Mouse (Mus musculus) midbrain, embryonic 10.5 days (tissue): Measurements from ENCODE around the gene Nfasc. TPM values are rescaled to one million over a fixed set of nuclear protein-coding genes. Genes with fewer than 3 reads are reported as not detected.

Experiments used
- DNase-seq: peaks from one replicate; pipeline ENCODE4 v3.0.0-alpha.2; 2017; ENCODE audit warnings: low spot score
- H3K27ac ChIP-seq: fragments of 300-500 bp; sonication (generic); replicated peaks from 2 replicates; pipeline ENCODE4 v1.5.1; 2016; ENCODE audit warnings: mild to moderate bottlenecking
- H3K27me3 ChIP-seq: fragments of 300-500 bp; sonication (generic); 2 replicates; pipeline ENCODE4 v1.6.1; 2016; ENCODE audit warnings: low read depth, mild to moderate bottlenecking; ENCODE audit not compliant: poor library complexity, severe bottlenecking
- H3K36me3 ChIP-seq: fragments of 300-500 bp; sonication (generic); 2 replicates; pipeline ENCODE4 v1.6.1; 2016; ENCODE audit warnings: mild to moderate bottlenecking, moderate library complexity
- H3K4me1 ChIP-seq: fragments of 300-500 bp; sonication (generic); 2 replicates; pipeline ENCODE4 v1.6.1; 2016
- H3K4me3 ChIP-seq: fragments of 300-500 bp; sonication (generic); 2 replicates; pipeline ENCODE4 v1.5.1; 2016; ENCODE audit warnings: mild to moderate bottlenecking, moderate library complexity
- H3K9me3 ChIP-seq: fragments of 300-500 bp; sonication (generic); replicated peaks from 2 replicates; pipeline ENCODE4 v1.6.1; 2016; ENCODE audit warnings: mild to moderate bottlenecking
- WGBS: fragments of 180-500 bp; shearing (Covaris S2); methylation state at CpG from one replicate; pipeline ENCODE4 v1.1.7; 2016; 5-methylcytosine and 5-hydroxymethylcytosine counted together
- polyA plus RNA-seq: library from polyadenylated mRNA; unstranded; fragments of >200 nt; fragmentation: Nextera tagmentation; extraction: Ambion mirVana; gene quantifications from 2 replicates; pipeline ENCODE4 v1.2.1, GENCODE M21; 2016

Nfasc gene
- polyA plus RNA-seq, 1 experiment from 2014 or later = 14.5 TPM

DNA sequence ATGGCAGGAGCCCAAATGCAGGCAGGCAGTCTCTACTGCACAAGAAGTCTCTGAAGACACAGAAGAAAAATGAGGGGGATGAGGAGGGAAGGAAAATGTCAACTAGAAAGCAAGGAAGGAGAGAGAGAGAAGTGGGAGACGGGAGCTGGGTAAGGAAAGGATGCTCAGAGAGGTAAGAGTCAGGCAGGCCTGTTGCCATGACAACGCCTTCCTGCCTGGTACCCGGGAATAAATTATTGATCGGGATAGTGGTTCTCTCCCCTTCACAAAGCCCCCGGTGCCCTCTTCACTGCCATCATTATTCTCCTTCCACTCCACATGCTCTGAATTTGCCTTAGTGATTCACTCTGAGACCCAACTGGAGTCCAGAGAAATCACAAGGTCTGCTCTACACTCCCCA is 23.4 kb downstream of the Nfasc start:
- Histone ChIP-seq H3K36me3 (no peaks in the 10 kb centered on the region), H3K4me3 (no peak overlapping the region), H3K9me3 (no peaks in the 10 kb centered on the region), H3K4me1 (peaks cover 49% of the 10 kb centered on the region), H3K27ac (0 out of 2 replicates have a peak overlapping the region, but pooled peaks have one; percentile 38), H3K27me3 (no peaks in the 10 kb centered on the region)
- no peak for DNase-seq
- 53% methylated on average over 5 of the region's 5 CpGs for WGBS

DNA sequence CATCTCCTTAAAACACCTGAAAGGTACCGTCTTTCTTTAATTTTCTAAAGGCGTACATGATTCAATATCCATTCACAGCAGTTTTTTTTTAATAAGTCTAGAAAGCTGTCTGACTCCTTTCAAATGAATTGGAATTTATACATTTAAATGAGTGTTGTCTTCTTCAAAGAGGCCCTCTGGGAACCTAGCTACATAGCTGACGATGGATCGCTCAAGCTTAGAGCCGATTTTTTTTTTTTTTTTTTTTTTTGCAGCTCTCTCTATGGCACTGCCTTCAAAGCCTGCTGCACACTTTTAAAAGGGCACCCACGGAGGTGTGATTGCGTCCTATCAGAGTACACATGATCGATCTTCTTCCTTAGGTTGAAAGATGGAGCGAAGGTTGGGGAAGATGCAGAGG is 26.6 kb downstream of the Nfasc start:
- H3K4me1 ChIP-seq = peaks cover 47% of the 10 kb centered on the region
- H3K36me3 ChIP-seq = no peaks in the 10 kb centered on the region
- H3K27ac ChIP-seq = no peak overlapping the region
- no peak for DNase-seq
- no peaks in the 10 kb centered on the region for H3K27me3 ChIP-seq
- 87% methylated on average over 9 of the region's 9 CpGs for WGBS
- H3K4me3 ChIP-seq = no peak overlapping the region
- H3K9me3 ChIP-seq = no peaks in the 10 kb centered on the region

GRCm38 (mm10) chr1:132709419-132709818 is 32.2 kb downstream of the Nfasc start:
- 77% methylated on average over 5 of the region's 5 CpGs for WGBS
- no peak overlapping the region for H3K4me3 ChIP-seq
- H3K27ac ChIP-seq = peak overlapping the region; percentile 33
- H3K9me3 ChIP-seq = no peaks in the 10 kb centered on the region
- H3K4me1 ChIP-seq = peaks cover 46% of the 10 kb centered on the region
- H3K36me3 ChIP-seq = no peaks in the 10 kb centered on the region
- no peaks in the 10 kb centered on the region for H3K27me3 ChIP-seq
- DNase-seq = no peak

DNA sequence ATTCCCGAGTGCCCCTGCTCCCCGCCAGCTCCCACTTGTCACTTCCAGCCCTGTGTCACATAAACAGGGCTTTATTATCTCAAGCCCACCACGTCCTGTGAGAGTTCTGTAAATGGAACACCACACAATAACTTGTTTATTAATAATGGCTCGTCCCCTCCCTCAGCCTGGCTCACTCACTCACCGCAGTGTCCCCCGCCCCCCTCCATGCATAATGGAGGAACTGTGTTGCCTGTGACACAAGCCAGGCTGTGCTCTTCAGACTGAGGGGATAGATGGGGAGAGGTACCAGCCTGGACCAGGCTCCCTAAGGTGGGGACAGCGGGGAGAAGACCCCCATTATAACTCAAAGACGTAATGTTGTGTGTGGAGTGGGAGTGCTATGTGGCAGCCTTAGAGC is 34.3 kb downstream of the Nfasc start:
- H3K9me3 ChIP-seq = no peaks in the 10 kb centered on the region
- H3K27ac ChIP-seq = 0 out of 2 replicates have a peak overlapping the region, but pooled peaks have one; percentile 30
- WGBS = 70% methylated on average over 8 of the region's 8 CpGs
- H3K4me1 ChIP-seq = peaks cover 57% of the 10 kb centered on the region
- H3K36me3 ChIP-seq = no peaks in the 10 kb centered on the region
- no peak for DNase-seq
- no peak overlapping the region for H3K4me3 ChIP-seq
- H3K27me3 ChIP-seq = no peaks in the 10 kb centered on the region

- Histone ChIP-seq H3K4me3 (no peak overlapping the region), H3K27ac (no peak overlapping the region), H3K9me3 (no peaks in the 10 kb centered on the region)
These were observed 38.1 kb downstream of the Nfasc start for GRCm38 (mm10) chr1:132703467-132703866.

GRCm38 (mm10) chr1:132696926-132697325 is 44.7 kb downstream of the Nfasc start:
- Histone ChIP-seq H3K36me3 (no peaks in the 10 kb centered on the region), H3K9me3 (no peaks in the 10 kb centered on the region), H3K4me3 (no peak overlapping the region), H3K4me1 (peaks cover 50% of the 10 kb centered on the region), H3K27me3 (no peaks in the 10 kb centered on the region), H3K27ac (peak overlapping the region; percentile 83)
- 65% methylated on average over 4 of the region's 4 CpGs for WGBS
- no peak for DNase-seq

More at GRCm38 (mm10) chr1:132703467-132703866, 38.1 kb downstream of the Nfasc start:
- DNase-seq = no peak
- H3K36me3 ChIP-seq = no peaks in the 10 kb centered on the region
- 39% methylated on average over 5 of the region's 5 CpGs for WGBS
- H3K27me3 ChIP-seq = no peaks in the 10 kb centered on the region
- peaks cover 40% of the 10 kb centered on the region for H3K4me1 ChIP-seq

DNA sequence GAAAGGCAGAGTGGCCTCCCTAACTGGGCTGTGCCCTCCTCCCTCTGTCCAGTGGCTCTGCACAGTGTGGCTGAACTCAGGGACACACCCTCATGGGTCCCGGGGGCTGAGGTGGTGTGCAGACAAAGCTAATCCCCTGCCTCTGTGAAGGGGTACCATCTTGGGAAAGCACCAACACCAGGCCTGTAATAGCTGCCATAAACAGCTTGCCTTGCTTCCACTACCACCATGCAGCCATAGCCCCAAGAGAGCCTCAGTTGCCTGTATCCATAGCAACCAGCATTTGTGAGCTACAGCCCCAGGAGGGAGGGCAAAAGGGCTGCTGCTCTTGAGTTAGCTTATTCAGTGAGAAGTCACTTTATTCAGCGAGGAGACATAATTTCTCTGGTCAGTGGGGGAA is 45.4 kb downstream of the Nfasc start:
- Histone ChIP-seq H3K9me3 (no peaks in the 10 kb centered on the region), H3K27me3 (no peaks in the 10 kb centered on the region), H3K36me3 (no peaks in the 10 kb centered on the region), H3K4me1 (peaks cover 50% of the 10 kb centered on the region), H3K27ac (peak overlapping the region; percentile 83), H3K4me3 (0 out of 2 replicates have a peak overlapping the region, but pooled peaks have one; percentile 14)
- WGBS = 14% methylated on average over 2 of the region's 2 CpGs
- peak; percentile 56 for DNase-seq

- DNase-seq = peak; percentile 67
These were observed 47.6 kb downstream of the Nfasc start for GRCm38 (mm10) chr1:132694007-132694406.

GRCm38 (mm10) chr1:132689181-132689580 is 52.4 kb downstream of the Nfasc start:
- H3K4me3 ChIP-seq = no peak overlapping the region
- 81% methylated on average over 3 of the region's 3 CpGs for WGBS
- H3K27ac ChIP-seq = no peak overlapping the region; the same call in 1 of the 2 replicates
- H3K4me1 ChIP-seq = peaks cover 30% of the 10 kb centered on the region
- no peak for DNase-seq
- H3K27me3 ChIP-seq = no peaks in the 10 kb centered on the region
- no peaks in the 10 kb centered on the region for H3K9me3 ChIP-seq
- H3K36me3 ChIP-seq = no peaks in the 10 kb centered on the region

More at GRCm38 (mm10) chr1:132694007-132694406, 47.6 kb downstream of the Nfasc start:
- 26% methylated on average over 9 of the region's 9 CpGs for WGBS
- H3K27ac ChIP-seq = peak overlapping the region; percentile 34
- H3K4me3 ChIP-seq = no peak overlapping the region
- H3K27me3 ChIP-seq = no peaks in the 10 kb centered on the region
- no peaks in the 10 kb centered on the region for H3K9me3 ChIP-seq
- peaks cover 62% of the 10 kb centered on the region for H3K4me1 ChIP-seq
- H3K36me3 ChIP-seq = no peaks in the 10 kb centered on the region

- H3K27ac ChIP-seq = peak overlapping the region; percentile 29; the same call in 1 of the 2 replicates
- 76% methylated on average over 12 of the region's 12 CpGs for WGBS
- no peaks in the 10 kb centered on the region for H3K27me3 ChIP-seq
- DNase-seq = no peak
- no peaks in the 10 kb centered on the region for H3K36me3 ChIP-seq
- peaks cover 8% of the 10 kb centered on the region; the same call in 1 of the 2 replicates for H3K9me3 ChIP-seq
- H3K4me3 ChIP-seq = no peak overlapping the region
- H3K4me1 ChIP-seq = peaks cover 16% of the 10 kb centered on the region
These were observed 62.7 kb downstream of the Nfasc start for GRCm38 (mm10) chr1:132678935-132679334.

DNA sequence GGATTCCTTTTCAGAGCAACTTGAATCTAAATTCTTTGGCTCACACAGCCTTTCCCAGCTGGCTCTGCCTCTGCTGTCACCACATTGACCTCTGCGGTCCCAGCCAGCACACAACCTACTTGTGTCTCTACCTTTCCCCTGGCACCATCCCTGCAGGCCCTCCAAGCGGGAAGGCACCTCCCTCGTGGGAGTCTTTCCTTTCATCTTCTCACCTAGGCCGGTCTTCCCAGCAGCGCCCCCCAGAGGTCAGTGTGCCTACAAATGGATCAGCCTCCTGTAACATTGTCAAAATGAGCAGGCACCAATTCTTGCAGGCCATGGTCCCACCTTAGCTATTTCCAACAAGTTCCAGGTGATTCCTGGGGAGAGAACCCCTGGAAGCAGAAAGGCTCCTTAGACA is 63.5 kb downstream of the Nfasc start:
- peaks cover 5% of the 10 kb centered on the region; the same call in 1 of the 2 replicates for H3K9me3 ChIP-seq
- no peak overlapping the region for H3K4me3 ChIP-seq
- peaks cover 16% of the 10 kb centered on the region for H3K4me1 ChIP-seq
- H3K27me3 ChIP-seq = no peaks in the 10 kb centered on the region
- no peaks in the 10 kb centered on the region for H3K36me3 ChIP-seq
- WGBS = 55% methylated on average over 5 of the region's 5 CpGs
- H3K27ac ChIP-seq = no peak overlapping the region
- no peak for DNase-seq

DNA sequence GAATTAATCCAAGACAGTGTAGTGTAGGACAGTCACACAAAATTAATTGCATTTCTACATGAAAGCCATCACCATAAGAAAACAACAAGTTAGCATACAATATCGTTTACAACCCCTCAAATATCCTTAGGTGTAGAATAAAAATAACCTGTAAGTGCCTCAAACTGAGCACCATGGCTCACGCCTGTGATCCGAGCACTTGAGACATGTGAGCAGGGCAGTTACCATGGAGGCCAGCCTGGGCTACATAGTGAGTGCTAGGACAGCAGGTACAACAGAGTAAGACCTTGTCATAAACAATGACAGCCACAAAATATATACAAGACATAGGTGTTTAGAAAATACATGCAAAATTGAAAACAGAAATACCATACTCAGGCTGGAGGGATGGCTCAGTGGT is 68.9 kb downstream of the Nfasc start:
- Histone ChIP-seq H3K27ac (no peak overlapping the region), H3K9me3 (no peaks in the 10 kb centered on the region), H3K27me3 (no peaks in the 10 kb centered on the region), H3K4me3 (no peak overlapping the region), H3K36me3 (no peaks in the 10 kb centered on the region), H3K4me1 (peaks cover 11% of the 10 kb centered on the region)
- 90% methylated on average over 3 of the region's 3 CpGs for WGBS
- no peak for DNase-seq

- H3K9me3 ChIP-seq = no peaks in the 10 kb centered on the region
- H3K36me3 ChIP-seq = no peaks in the 10 kb centered on the region
- H3K27ac ChIP-seq = no peak overlapping the region
- WGBS = 93% methylated on average over 6 of the region's 6 CpGs
- peaks cover 34% of the 10 kb centered on the region for H3K4me1 ChIP-seq
- H3K4me3 ChIP-seq = no peak overlapping the region
- H3K27me3 ChIP-seq = no peaks in the 10 kb centered on the region
- no peak for DNase-seq
These were observed 72.4 kb downstream of the Nfasc start for GRCm38 (mm10) chr1:132669200-132669599.

- Histone ChIP-seq H3K4me3 (no peak overlapping the region), H3K27ac (peak overlapping the region; percentile 77), H3K36me3 (no peaks in the 10 kb centered on the region), H3K9me3 (no peaks in the 10 kb centered on the region), H3K4me1 (peaks cover 38% of the 10 kb centered on the region), H3K27me3 (no peaks in the 10 kb centered on the region)
- 32% methylated on average over 4 of the region's 4 CpGs for WGBS
- peak; percentile 27 for DNase-seq
These were observed 81.2 kb downstream of the Nfasc start for GRCm38 (mm10) chr1:132660354-132660753.
